Comparison of ENCODE assay signal across 14 mouse cellular contexts in the genomic region with DNA sequence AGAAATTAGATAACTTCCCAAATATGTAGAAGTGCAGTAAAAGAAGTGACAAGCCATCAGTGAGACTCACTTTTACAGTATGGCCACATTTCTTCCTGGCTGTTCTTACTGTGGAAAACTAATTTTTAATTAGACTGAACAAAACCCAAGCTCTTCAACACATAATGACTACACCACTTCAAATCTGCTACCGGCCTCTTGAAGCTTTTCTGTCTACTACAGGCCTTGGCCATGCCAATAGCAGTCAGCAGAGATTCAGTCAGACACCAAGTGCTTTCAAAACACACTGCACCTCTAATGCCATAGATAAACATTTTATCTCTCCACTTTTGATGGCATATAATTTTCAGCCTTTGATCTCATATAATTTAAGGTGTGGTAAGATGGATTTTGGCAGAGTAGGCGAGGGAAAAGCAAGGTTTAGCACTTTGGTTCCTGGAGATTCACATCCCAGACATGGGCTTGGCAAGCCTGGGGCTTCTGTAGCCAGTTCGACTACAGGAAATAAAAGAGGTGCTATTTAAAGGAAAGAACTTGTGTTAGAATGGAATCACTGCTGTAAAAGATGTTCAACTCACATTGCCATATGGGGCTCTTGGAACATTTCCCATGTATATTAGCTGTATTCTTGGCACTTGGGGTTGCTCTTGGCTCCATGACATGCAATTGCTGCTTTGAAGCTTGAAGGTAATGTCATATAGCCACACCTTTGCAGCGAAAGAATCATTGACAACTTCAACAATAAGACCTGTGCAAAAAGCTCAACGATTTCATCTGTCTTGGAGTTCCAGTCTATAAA.
DNase-seq lines count a peak whose midpoint lies in the region; ATAC-seq and TF ChIP-seq lines count a peak whose summit lies in the region.
"Had no signal": no experiment of that assay in that cellular context is flagged by ENCODE, and none has a peak within 500 bp of the region (broad histone marks: within the 10 kb centered on the region; RNA-seq: fewer than 3 reads in every experiment).

No protein-coding gene starts in this region.

- intact Hi-C loops in left cerebral cortex, adult 2 months (cut with DNase I), result no loop called here

- H3K27me3 ChIP-seq in hindbrain, postnatal 0 days (ENCODE audit: insufficient read depth, low read length), result no peaks in the 10 kb centered on the region
- H3K27me3 ChIP-seq in hindbrain, embryonic 13.5 days, result no peaks in the 10 kb centered on the region
- H3K27me3 ChIP-seq: Patski had no signal

- H3K27ac ChIP-seq in hindbrain, postnatal 0 days, result no peak overlapping the region
- no peak overlapping the region for H3K27ac ChIP-seq in hindbrain, embryonic 13.5 days
- H3K27ac ChIP-seq in left cerebral cortex, adult 2 months, result peak overlapping the region; percentile 67

- 72% methylated on average over 5 of the region's 5 CpGs for WGBS in hindbrain, postnatal 0 days
- 84% methylated on average over 5 of the region's 5 CpGs for WGBS in hindbrain, embryonic 13.5 days

- no peak overlapping the region for H3K9ac ChIP-seq in hindbrain, postnatal 0 days (replicated peaks; ENCODE audit: low read length)
- no peak overlapping the region for H3K9ac ChIP-seq in hindbrain, embryonic 13.5 days

- H3K4me1 ChIP-seq in hindbrain, postnatal 0 days (ENCODE audit: insufficient read depth, low read length), result no peaks in the 10 kb centered on the region
- H3K4me1 ChIP-seq in hindbrain, embryonic 13.5 days (replicated peaks), result no peaks in the 10 kb centered on the region

- no peak overlapping the region for H3K4me3 ChIP-seq in hindbrain, postnatal 0 days (ENCODE audit: low read length)
- no peak overlapping the region for H3K4me3 ChIP-seq in hindbrain, embryonic 13.5 days
- H3K4me3 ChIP-seq in left cerebral cortex, adult 2 months, result no peak overlapping the region

- H3K9me3 ChIP-seq in hindbrain, postnatal 0 days (ENCODE audit: low read length), result no peaks in the 10 kb centered on the region
- H3K9me3 ChIP-seq in hindbrain, embryonic 13.5 days, result no peaks in the 10 kb centered on the region

- no peaks in the 10 kb centered on the region for H3K36me3 ChIP-seq in hindbrain, postnatal 0 days (ENCODE audit: insufficient read depth, low read length)
- no peaks in the 10 kb centered on the region for H3K36me3 ChIP-seq in hindbrain, embryonic 13.5 days

- no peak for TF ChIP-seq CTCF in hindbrain, postnatal 0 days (IDR thresholded peaks at IDR 0.05; ENCODE audit: low read depth)
- TF ChIP-seq CTCF in left cerebral cortex, adult 2 months (IDR thresholded peaks at IDR 0.05), result no peak

- DNase-seq in hindbrain, postnatal 0 days (ENCODE audit: low spot score), result peak; percentile 20
- DNase-seq in frontal cortex, postnatal 10 days (ENCODE audit: low spot score in 2 of 2), result peak; percentile 14 to 28
- peak; percentile 23 to 39 for DNase-seq in left cerebral cortex, adult 2 months (ENCODE audit: extremely low spot score in 1 of 2, low spot score in 2 of 2)
- DNase-seq in right cerebral cortex, postnatal 36 days (ENCODE audit: low spot score in 2 of 2), result peak; percentile 33 to 66
- no peak for DNase-seq in urinary bladder, postnatal 25 days (ENCODE audit: low spot score)
- DNase-seq in urinary bladder, postnatal 36 days (ENCODE audit: low spot score in 2 of 2), result no peak
- DNase-seq: adrenal gland, adult 2 months; heart, postnatal 36 days; lung, postnatal 14 days; midbrain, embryonic 14.5 days; thymus, adult 18-20 months had no signal

- no peak for ATAC-seq in hindbrain, postnatal 0 days
- ATAC-seq in hindbrain, embryonic 13.5 days (ENCODE audit: low FRiP score), result no peak
- ATAC-seq: intestine, embryonic 16.5 days; Patski had no signal

- H3K4me2 ChIP-seq in hindbrain, postnatal 0 days (ENCODE audit: low read depth, low read length), result no peak overlapping the region
- no peak overlapping the region for H3K4me2 ChIP-seq in hindbrain, embryonic 13.5 days

Comparison
In these comparisons a context has a peak if more than half of its experiments do, and no peak if none do; other contexts are left out.
1. DNase-seq: peak in hindbrain, postnatal 0 days (single experiment), frontal cortex, postnatal 10 days (2 of 2), left cerebral cortex, adult 2 months (2 of 2) and right cerebral cortex, postnatal 36 days (2 of 2); none in urinary bladder, postnatal 25 days (single experiment) and urinary bladder, postnatal 36 days (0 of 2).